Mouse (Mus musculus) monocyte, adult 5-6 weeks (primary cell): Measurements from ENCODE around the gene Spryd7. TPM values are rescaled to one million over a fixed set of nuclear protein-coding genes. Genes with fewer than 3 reads are reported as not detected.
"Not testable (repeated sequence)": the region's sequence is repeated elsewhere in the genome, so short reads cannot be mapped to it uniquely, and the experiment has no call there.

Experiments
- ATAC-seq: fragments of 153-309, 156-312 bp; replicated peaks from 2 replicates; pipeline ENCODE4 v1.8.0; 2017; ENCODE audit warnings: mild to moderate bottlenecking; ENCODE audit not compliant: low TSS enrichment, insufficient number of reproducible peaks, severe bottlenecking, poor library complexity, low FRiP score
- total RNA-seq: library from RNA; stranded (forward); fragments of 200-1000, 200-491, 200-594 nt; gene quantifications from 3 replicates; pipeline ENCODE4 v1.2.3, GENCODE M21; 2017

Gene Spryd7
- total RNA-seq: 2.5 to 10.7 TPM (median 7.2 TPM) in 3 replicates

DNA sequence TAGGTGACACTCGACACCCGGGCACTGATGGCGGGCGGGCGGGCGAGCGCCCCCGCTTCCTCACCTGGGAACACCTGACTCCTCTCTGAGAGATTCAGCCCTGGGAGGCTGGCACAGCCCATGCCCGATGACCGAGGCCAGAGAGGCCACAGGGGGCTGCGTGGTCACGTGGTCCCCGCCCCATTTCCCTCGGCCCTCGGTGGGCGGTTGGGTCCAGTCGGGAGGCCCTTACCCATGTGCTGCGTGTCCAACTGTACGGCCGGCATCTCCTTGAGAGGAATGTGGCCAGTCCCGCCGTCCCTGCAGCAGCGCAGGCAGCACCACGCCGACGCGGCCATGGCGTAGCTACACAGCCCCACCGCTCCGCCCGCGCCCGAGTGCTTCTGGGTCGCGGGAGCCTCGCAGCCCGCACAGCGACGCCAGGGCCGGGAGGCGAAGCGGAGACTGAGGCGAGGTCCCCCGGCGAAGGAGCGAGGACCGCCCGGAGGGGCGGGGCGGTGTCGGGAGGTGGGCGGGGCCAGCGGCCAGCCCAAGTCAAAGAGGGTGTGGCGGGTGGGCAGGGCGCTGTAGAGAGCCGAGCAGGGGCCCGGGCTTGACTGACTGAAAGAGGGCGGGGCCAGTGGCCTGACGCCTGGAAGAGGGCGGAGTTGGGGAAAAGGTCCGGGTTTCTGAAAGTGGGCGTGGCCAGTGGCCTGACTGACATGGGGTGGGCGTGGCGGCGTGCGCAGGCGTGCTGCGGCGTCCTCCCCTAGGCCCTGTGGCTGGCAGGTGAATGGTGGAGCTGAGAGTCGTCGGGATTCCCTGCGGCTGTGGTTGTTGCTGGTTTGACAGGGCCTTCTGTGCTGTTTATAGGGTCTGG is at the start of gene Spryd7:
Spryd7 (minus strand) TSS at position 598 of the 859 bp plus-strand sequence.
- ATAC-seq: peak; percentile 98

DNA sequence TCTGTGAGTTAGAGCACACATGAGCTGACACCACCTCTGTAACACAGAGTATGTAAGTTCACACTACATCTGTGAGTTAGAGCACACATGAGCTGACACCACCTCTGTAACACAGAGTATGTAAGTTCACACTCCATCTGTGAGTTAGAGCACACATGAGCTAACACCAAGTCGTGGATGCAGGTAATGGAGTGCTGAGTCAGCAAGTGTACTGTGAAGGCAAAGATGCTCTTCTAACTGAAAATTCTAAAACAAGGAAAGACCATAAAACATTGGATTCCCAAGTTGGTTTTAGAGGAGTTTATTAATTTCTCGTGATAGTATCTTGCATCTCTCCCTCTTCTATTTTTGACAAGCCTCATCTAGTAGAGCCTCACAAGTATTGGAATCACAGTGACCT is 49.4 kb upstream of the Spryd7 start:
- not testable (repeated sequence) for ATAC-seq

DNA sequence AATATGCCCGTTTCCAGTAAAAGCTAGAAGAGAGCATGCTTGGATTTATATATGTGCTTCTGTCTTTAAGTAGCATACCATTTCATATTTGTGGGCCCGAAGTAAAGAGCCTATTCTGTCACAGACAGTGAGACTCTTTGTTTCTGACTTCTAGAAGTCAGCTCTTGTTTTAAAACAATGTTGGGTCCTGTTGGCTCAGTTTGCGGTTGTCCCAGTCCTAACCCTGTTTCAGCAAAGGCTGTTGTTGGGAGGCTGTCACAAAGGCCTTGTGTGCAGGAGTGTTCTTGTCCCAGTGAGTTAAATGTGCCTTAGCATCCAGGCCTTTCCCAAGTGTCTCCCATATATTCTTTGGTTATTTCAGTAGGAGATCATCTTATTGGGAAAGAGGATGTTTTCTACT is 47.4 kb upstream of the Spryd7 start:
- no peak for ATAC-seq

DNA sequence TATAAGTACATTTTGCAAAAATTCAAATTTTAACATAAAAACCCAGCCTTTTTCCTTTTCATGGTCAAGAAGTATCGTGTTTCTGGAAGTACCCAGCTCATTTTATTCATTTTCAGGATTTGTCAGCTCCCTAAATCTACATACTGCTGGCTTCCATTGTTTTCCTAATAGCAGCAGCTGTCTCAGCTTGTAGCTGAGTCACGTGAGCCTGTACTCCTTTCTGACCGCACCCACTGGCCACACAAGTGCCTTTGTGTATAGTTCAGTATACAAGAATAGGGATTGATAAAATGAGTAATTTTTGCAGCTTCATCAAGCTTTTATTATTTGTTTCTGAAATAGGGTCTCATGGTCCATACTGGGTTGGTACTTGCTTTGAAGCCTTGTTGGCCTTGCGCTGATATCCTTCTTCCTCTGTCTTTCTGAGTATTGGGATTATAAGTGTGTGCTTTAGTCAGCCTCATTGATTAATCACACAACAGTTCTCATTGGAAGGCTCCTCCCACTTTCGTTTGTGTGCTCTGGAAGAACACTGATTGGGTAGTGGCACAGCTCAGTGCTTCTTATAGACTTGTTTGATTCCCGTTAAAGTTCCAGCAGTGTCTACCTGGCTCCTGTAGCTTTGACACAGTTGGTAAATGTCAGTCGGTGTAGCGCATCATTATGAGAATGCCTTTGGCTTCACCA is 46.5 kb upstream of the Spryd7 start:
- no peak for ATAC-seq

DNA sequence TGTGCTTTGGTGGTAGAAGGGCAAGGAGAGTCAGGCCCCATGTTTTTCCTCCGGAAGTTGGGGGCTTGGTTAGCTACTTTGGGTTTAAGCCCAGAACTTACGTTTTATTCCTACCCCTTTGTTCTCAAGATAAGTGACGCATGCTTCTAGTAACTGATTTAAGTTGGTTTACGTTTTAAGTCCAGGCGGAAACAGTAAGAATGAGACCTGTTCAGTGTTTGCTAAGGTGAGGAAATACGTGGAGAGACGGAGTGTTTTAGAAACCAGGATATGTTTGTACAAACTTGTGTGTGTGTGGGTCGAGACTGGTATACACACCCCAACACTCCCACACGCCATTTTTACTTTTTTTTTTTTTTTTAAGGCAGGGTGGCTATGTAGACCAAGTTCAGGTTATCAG is 44.7 kb upstream of the Spryd7 start:
- ATAC-seq: no peak

DNA sequence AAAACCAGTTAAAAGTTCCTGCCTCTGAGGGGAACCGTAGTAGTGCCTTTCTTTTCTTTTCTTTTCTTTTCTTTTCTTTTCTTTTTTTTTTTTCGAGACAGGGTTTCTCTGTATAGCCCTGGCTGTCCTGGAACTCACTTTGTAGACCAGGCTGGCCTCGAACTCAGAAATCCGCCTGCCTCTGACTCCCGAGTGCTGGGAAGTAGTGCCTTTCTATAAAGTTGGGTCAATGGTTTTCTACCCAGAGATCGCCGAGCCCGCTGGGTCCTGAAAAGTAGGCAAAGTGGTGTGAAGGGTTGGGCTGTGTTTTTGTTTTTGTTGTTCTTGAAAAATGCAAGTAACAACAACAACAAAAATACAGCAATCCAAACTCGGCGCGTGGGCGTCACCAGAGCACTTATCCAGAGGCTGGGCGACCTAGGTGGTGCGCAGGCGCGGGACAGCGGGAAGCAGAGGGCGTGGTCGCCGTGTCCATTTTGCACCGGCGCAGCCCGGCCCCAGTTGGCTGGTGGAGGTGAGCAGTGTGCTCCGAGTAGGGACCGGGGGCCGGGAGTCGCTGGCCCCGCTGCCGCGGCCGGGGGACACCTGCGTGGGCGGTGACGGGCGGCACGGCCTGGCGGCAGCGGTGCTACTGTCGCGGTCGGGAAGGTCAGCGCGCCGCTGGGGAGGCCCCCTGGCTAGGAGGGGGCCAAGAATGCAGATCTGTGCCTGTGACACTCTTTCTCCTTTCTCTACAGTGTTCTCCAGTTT is 42.5 kb upstream of the Spryd7 start:
- ATAC-seq: peak; percentile 92

DNA sequence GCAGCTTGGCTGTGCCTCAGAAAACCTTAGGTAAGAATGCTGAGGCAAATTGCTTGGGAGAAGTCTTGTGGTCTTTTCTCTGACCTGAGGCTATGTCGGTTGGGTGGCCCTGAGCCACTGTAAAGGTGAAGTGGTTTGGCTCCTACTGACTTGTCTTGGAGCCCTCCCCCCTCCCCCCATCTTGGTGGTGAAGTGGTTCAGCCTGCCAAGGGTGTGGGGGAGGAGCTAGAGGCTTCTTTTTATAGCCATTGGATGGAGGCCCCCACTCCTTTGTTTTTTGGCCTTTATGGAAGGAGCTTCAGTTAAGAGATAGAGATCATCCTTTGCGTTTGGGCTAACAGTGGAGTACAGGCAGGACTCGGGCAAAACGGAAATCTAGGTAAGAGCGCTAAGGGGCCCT is 41.3 kb upstream of the Spryd7 start, which contains the start of gene Trim13:
Trim13 (plus strand) TSS at position 280 of the 400 bp plus-strand sequence.
- ATAC-seq: no peak

DNA sequence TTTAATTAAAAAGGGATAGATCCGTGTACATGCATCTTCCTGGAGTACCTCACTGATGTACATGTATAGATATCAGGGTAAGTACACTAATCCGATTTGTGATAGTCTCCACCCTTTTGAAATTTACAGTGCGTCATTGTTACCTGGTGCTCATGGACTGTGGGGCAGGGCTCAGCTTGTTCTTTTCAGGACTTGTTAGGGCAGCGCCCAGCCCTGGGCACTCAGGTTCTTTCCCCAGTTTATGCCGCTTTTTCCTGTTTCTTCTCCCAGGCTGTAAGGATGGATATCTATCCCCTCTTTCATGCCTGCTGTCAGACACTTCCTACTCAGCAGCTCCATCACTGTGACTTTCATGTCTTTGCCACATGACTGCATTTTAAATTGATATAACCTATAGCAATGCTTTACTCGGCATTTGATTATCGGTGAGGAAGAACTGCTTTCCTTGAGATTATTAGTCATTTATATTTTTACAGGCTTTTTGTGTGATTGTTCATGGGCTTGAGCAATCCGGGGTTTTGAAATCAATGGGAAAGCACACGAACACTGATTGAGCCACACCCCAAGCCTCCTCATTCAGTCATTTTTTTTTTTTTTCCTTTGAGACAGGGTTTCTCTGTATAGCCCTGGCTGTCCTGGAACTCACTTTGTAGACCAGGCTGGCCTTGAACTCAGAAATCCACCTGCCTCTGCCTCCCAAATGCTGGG is 40.2 kb upstream of the Spryd7 start:
- no peak for ATAC-seq

DNA sequence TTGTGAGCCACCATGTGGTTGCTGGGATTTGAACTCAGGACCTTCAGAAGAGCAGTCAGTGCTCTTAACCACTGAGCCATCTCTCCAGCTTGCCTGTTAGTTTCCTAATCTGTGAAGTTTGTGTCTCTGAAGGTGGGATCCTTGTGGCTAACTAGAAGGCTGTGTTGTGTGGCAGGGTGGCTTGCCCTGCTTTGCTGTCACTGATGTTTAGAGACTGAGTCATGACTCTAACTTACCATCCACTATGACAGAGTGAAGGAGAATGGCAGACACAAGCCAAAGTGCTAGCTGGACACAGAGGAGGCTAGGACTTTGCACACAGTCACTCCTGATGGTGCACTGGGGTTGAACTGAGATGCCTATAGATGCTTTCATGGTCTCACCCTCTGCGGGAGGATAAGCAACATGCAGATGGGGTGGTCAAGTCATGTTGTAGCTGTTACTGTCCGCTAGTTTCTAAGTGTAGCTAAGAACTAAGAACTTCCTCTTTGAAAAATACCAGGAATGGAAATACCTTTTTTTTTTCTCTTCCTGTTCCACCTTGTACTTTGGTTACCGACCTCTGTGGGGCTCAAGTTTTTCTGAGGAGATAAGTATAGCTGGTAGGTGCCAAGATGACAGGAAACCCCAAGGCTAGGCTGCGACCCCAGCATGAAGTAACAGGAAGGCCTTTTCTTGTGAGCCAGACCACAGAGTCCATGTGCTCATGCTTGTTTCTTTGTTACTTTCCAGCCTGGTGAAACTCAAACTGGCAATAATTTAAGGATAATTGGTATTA is 32.8 kb upstream of the Spryd7 start:
- peak; percentile 50; the same call in 1 of the 2 replicates for ATAC-seq

DNA sequence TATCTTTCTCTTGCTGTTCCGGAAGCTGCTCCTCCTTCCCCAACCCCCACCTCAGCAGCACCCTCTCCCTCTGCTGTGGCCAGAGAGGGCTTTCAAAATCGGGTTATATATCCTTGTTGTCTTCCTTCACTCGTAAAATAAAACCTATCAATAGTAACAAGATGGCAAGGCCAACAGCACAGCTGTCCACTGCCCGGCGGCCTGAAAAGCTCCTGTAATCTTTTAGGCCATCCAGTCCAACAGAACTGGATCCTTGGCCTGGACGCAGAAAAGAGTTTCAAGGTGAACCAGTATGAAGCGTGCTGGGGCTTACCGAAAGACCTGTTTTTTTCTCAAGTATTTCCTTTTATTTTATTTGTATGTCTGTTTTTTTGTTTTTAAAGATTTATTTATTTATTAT is 19.3 kb upstream of the Spryd7 start:
- no peak for ATAC-seq

DNA sequence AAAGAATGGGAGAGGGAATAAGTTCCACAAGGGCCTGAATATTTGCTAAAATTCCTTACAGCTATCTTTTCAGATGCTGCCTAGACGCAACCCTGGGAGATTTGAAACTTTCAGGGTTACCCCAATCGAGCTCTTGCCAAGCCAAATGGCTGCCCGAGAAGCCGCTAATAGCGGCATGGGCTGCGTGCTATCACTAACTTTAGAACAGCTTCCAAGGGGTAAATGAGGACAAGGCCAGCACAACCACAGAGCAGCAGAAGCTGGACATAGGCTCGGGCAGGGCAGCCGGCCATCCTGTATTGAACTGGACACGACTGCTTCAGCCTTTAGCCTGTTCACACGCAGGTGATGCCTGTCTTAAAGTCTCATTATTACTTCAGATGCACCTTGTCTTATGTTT is 18.4 kb upstream of the Spryd7 start:
- no peak for ATAC-seq

DNA sequence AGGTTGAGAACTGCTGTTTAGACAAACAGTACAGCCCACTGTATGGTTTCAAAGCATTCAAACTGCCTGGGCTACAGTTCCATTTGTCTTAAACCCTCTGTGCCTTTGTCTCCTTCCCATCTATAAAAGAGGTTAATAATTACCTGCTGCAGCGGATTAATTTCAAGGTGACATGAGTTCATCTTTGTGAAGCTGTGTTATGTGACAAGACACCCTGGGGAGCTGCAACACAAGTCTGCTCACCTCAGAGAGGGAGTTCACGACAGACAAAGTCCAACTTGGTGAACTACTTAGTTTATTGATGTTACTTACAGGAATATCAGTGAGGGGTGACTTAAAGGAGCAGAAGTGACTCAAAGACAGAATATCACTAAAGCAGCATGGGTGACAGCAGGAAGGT is 15.4 kb upstream of the Spryd7 start:
- no peak for ATAC-seq

DNA sequence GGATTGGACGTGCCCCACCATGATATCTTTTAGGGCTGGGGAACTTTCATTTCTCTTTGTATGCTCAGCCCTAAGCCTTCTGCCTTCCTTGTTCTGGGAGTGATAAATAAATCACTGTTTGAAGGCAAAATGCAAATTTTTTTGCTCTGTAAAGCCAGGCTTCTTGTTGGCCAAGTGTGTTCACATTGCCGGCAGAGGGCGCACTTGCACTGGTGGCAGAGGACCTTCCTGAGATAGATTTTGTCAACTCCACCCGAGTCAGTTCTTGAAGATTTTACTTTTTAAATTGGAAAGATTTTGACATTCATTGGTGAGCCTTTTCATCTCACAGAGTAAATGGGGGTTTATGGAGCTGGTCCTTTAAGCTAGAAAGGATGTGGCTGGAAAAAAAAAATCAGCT is 14.7 kb upstream of the Spryd7 start:
- ATAC-seq: peak; percentile 71; the same call in 1 of the 2 replicates

DNA sequence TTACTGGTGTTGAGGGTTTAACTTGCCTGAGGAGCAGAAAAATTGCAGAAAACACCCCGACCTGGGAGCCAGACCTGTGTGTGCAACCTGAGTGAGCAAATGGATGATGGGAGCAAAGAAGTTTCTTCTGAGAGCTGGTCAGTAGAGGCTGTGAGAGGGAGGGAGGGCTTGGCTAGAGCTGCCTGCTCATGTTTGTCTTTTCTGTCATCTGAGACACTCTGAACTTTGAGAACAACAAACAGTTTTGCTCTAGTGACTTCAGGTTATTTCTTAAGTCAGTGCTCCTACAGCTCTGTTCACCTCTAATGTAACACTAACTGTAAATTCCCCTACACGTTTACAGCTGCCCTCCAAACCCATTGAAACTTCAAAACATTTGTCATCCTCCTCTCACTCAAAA is 12.7 kb upstream of the Spryd7 start:
- no peak for ATAC-seq

DNA sequence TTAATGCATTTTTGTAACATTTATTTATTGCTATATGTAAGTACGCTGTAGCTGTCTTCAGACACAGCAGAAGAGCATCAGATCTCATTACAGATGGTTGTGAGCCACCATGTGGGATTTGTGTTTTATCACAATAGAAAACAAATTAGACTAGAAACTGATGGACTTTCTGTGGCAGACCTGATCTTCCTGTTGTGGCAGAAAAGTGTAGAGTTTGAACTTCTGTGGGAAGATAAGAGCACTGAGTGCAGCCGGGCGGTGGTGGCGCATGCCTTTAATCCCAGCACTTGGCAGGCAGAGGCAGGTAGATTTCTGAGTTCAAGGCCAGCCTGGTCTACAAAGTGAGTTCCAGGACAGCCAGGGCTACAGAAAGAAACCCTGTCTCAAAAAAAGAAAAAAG is 9.5 kb upstream of the Spryd7 start:
- not testable (repeated sequence) for ATAC-seq

DNA sequence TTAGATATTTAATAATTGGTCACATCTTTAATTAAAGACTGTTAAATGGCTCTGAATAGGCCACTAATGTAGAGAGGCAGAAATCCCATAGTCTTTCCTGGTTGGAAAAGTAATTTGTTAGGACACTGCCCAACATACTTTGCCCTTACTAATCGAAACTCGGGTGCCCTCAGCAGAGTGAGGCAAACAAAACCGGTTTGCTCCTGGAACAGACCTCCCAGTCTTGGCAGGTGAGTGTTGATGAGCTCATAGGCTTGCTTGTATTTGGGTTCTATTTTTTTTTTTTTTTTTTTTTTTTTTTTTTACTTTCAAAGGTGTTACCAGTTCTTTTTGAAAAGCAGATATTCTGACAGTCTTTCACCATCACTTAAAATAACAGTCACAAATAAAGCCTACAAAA is 3.2 kb upstream of the Spryd7 start:
- ATAC-seq: no peak

DNA sequence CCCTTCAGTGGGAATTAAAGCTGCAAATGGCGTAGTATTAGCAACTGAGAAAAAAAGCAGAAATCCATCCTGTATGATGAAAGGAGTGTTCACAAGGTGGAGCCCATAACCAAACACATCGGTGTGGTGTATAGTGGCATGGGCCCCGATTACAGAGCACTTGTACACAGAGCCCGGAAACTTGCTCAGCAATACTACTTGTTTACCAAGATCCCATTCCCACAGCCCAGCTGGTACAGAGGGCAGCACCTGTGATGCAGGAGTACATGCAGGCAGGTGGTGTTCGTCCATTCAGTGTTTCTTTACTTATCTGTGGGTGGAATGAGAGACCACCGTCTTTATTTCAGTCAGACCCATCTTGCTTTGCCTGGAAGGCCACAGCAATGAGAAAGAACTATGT is 2.2 kb upstream of the Spryd7 start:
- ATAC-seq: no peak

DNA sequence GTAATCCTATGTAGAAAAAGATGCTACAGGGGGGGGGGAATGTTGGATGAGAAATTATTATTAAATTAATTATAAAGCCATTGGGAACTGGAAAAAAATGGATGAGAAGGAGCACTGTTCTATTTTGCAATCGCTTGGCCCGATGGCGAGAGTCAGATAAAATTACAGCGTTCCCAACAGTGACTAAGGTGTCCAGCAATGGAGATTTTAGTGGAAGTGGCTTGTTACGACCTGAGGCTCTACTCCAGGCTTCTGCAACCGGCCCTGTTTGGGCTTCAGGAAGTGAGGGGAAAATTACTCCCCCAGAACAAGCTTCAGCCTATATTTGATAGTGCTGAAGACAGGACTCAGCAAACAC is 776 bp downstream of the Spryd7 start:
- ATAC-seq: no peak; the same call in 1 of the 2 replicates
